Mouse (Mus musculus) limb, embryonic 14.5 days (tissue): ENCODE results near the gene Vps13d. TPM values are rescaled to one million over a fixed set of nuclear protein-coding genes. Genes with fewer than 3 reads are reported as not detected.
A peak's percentile ranks its signal among the peaks of the same experiment; 100 is the strongest.

Experiments
- ATAC-seq: fragments of 200-750 bp; cut with Nextera tagmentation; 2 replicates; pipeline ENCODE4 v1.8.0; 2017; ENCODE audit warnings: low read depth, moderate number of reproducible peaks, moderate TSS enrichment; ENCODE audit not compliant: low FRiP score
- DNase-seq: peaks from one replicate; pipeline ENCODE4 v3.0.0-alpha.2; 2015; ENCODE audit warnings: low spot score
- H3K27ac ChIP-seq: fragments of 300-500 bp; sonication (generic); replicated peaks from 2 replicates; pipeline ENCODE4 v1.5.1; 2014; ENCODE audit warnings: low read depth, mild to moderate bottlenecking, low read length, moderate library complexity, mixed read lengths
- H3K27me3 ChIP-seq: fragments of 300-500 bp; sonication (generic); 2 replicates; pipeline ENCODE4 v1.6.1; 2014; ENCODE audit warnings: low read length, mixed read lengths; ENCODE audit not compliant: control insufficient read depth, insufficient read depth
- H3K36me3 ChIP-seq: fragments of 300-500 bp; sonication (generic); 2 replicates; pipeline ENCODE4 v1.6.1; 2014; ENCODE audit warnings: mild to moderate bottlenecking, low read length, moderate library complexity, mixed read lengths; ENCODE audit not compliant: control insufficient read depth, insufficient read depth
- H3K4me1 ChIP-seq: fragments of 300-500 bp; sonication (generic); 2 replicates; pipeline ENCODE4 v1.6.1; 2014; ENCODE audit warnings: antibody characterized with exemption, low read length, mixed read lengths; ENCODE audit not compliant: control insufficient read depth, insufficient read depth
- H3K4me2 ChIP-seq: fragments of 300-500 bp; sonication (generic); replicated peaks from 2 replicates; pipeline ENCODE4 v1.6.1; 2014; ENCODE audit warnings: low read depth, mild to moderate bottlenecking, low read length, moderate library complexity; ENCODE audit not compliant: severe bottlenecking
- H3K4me3 ChIP-seq: fragments of 300-500 bp; sonication (generic); replicated peaks from 2 replicates; pipeline ENCODE4 v1.5.1; 2014; ENCODE audit warnings: low read length
- H3K9ac ChIP-seq: fragments of 300-500 bp; sonication (generic); 2 replicates; pipeline ENCODE4 v1.6.1; 2014; ENCODE audit warnings: mild to moderate bottlenecking, low read depth, low read length, moderate library complexity; ENCODE audit not compliant: severe bottlenecking
- H3K9me3 ChIP-seq: fragments of 300-500 bp; sonication (generic); 2 replicates; pipeline ENCODE4 v1.6.1; 2016; ENCODE audit warnings: low read length; ENCODE audit not compliant: control insufficient read depth
- POLR2A ChIP-seq: fragments of 200-500 bp; IDR thresholded peaks from 2 replicates; pipeline ENCODE4 v1.8.0; 2012; ENCODE audit warnings: inconsistent platforms, mild to moderate bottlenecking, moderate library complexity, borderline replicate concordance; ENCODE audit not compliant: insufficient read depth, insufficient read length; ENCODE audit errors: extremely low read depth
- WGBS: fragments of 180-500 bp; shearing (Covaris S2); extraction: QIAGEN DNeasy Blood & Tissue Kit; methylation state at CpG from one replicate; pipeline ENCODE4 v1.1.7; 2014; 5-methylcytosine and 5-hydroxymethylcytosine counted together
- polyA plus RNA-seq, 2 experiments: library from polyadenylated mRNA; depleted of rRNA in 1 of 2; stranded (reverse) in 1 of 2; unstranded in 1 of 2; fragments of >200 nt; fragmentation: Nextera tagmentation in 1 of 2; extraction: Ambion mirVana in 1 of 2; gene quantifications; 2 replicates each; pipeline versions ENCODE4 v1.2.1 to v1.2.3; 2012 to 2014

Gene Vps13d
- polyA plus RNA-seq, 2 experiments, result 16.8 to 26.3 TPM

GRCm38 (mm10) chr4:145054369-145054768 is 140.4 kb downstream of the Vps13d start:
- H3K9ac ChIP-seq, result no peak overlapping the region
- WGBS, result 66% methylated on average over 3 of the region's 3 CpGs
- no peak for TF ChIP-seq POLR2A
- no peaks in the 10 kb centered on the region for H3K27me3 ChIP-seq
- H3K27ac ChIP-seq, result no peak overlapping the region
- ATAC-seq, result no peak
- H3K4me2 ChIP-seq, result no peak overlapping the region
- no peaks in the 10 kb centered on the region for H3K9me3 ChIP-seq
- DNase-seq, result no peak
- no peak overlapping the region for H3K4me3 ChIP-seq
- peaks cover 26% of the 10 kb centered on the region for H3K4me1 ChIP-seq
- H3K36me3 ChIP-seq, result peaks cover 52% of the 10 kb centered on the region

- peaks cover 48% of the 10 kb centered on the region for H3K36me3 ChIP-seq
- H3K4me1 ChIP-seq, result peaks cover 26% of the 10 kb centered on the region
- H3K27ac ChIP-seq, result no peak overlapping the region; the same call in 1 of the 2 replicates
- TF ChIP-seq POLR2A, result no peak
- no peak overlapping the region for H3K9ac ChIP-seq
- no peak overlapping the region for H3K4me3 ChIP-seq
- ATAC-seq, result no peak
- H3K4me2 ChIP-seq, result no peak overlapping the region
- H3K9me3 ChIP-seq, result no peaks in the 10 kb centered on the region
- WGBS, result 63% methylated on average over 1 of the region's 1 CpGs
- H3K27me3 ChIP-seq, result no peaks in the 10 kb centered on the region
- DNase-seq, result no peak
These were observed 142.1 kb downstream of the Vps13d start for GRCm38 (mm10) chr4:145052697-145053096.

GRCm38 (mm10) chr4:145052282-145052681 is 142.5 kb downstream of the Vps13d start:
- no peak overlapping the region for H3K4me2 ChIP-seq
- peaks cover 47% of the 10 kb centered on the region for H3K36me3 ChIP-seq
- 65% methylated on average over 3 of the region's 3 CpGs for WGBS
- ATAC-seq, result no peak
- no peaks in the 10 kb centered on the region for H3K9me3 ChIP-seq
- H3K27me3 ChIP-seq, result no peaks in the 10 kb centered on the region
- no peak overlapping the region for H3K9ac ChIP-seq
- TF ChIP-seq POLR2A, result no peak
- peak; percentile 28 for DNase-seq
- peaks cover 26% of the 10 kb centered on the region for H3K4me1 ChIP-seq
- no peak overlapping the region for H3K27ac ChIP-seq
- no peak overlapping the region for H3K4me3 ChIP-seq

- ATAC-seq (no peak), DNase-seq (no peak)
- H3K4me1 ChIP-seq, result peaks cover 26% of the 10 kb centered on the region
- no peak for TF ChIP-seq POLR2A
- H3K4me3 ChIP-seq, result no peak overlapping the region
- no peaks in the 10 kb centered on the region for H3K27me3 ChIP-seq
- H3K36me3 ChIP-seq, result peaks cover 44% of the 10 kb centered on the region
- 37% methylated on average over 4 of the region's 4 CpGs for WGBS
- no peak overlapping the region for H3K4me2 ChIP-seq
- no peaks in the 10 kb centered on the region for H3K9me3 ChIP-seq
- no peak overlapping the region for H3K27ac ChIP-seq
- H3K9ac ChIP-seq, result no peak overlapping the region
These were observed 143.4 kb downstream of the Vps13d start for GRCm38 (mm10) chr4:145051209-145051969.

- no peak for DNase-seq
- whole genome bisulfite sequencing, result 27% methylated on average over 8 of the region's 8 CpGs
These were observed 144.1 kb downstream of the Vps13d start for GRCm38 (mm10) chr4:145050518-145051208.

More at GRCm38 (mm10) chr4:145050518-145051208, 144.1 kb downstream of the Vps13d start:
- no peak for TF ChIP-seq POLR2A
- Histone ChIP-seq H3K36me3 (peaks cover 41% of the 10 kb centered on the region), H3K9ac (no peak overlapping the region), H3K27ac (0 out of 2 replicates have a peak overlapping the region, but pooled peaks have one; percentile 1), H3K27me3 (no peaks in the 10 kb centered on the region), H3K4me3 (no peak overlapping the region), H3K9me3 (no peaks in the 10 kb centered on the region), H3K4me2 (no peak overlapping the region), H3K4me1 (peaks cover 26% of the 10 kb centered on the region)
- ATAC-seq, result peak; percentile 66; the same call in 1 of the 2 replicates
